Mouse (Mus musculus): ENCODE measurements around the gene Itgb7. TPM values are rescaled to one million over a fixed set of nuclear protein-coding genes. Genes with fewer than 3 reads are reported as not detected.
A peak's percentile ranks its signal among the peaks of the same experiment; 100 is the strongest.

Gene Itgb7
- total and polyA plus RNA-seq, 2 experiments, result 1.8 to 2.2 TPM

DNA sequence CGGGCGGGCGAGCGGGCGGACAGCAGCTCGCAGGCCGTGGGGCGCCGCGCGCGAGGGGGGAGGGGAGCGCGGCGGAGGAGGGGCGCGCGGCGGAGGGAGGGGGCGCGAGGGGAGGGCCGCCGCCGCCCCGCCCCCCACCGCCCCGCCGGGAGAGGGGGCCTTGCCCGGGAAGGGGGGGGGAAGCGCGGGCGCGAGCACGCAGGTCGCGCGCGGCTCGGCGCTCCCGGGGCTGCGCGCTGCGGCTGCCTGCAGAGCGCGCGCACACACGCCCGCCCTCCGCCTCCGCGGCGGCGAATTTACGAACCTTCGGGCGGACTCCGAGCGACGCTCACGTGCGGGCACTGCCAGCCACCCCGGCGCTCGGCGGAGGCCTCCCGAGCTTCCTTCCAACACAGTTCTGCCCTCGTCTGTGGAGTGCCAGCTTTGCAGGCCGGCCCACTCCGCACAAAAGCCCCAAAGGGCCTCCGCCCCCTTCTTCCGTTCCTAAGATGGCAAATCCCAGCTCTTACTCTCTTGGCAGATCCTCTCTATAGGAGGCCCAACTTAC lies 27.8 kb downstream of the Itgb7 start:
- H3K27ac ChIP-seq (replicated peaks; ENCODE audit: insufficient read depth, low read depth, low read length), result peak overlapping the region; percentile 94
- DNase-seq (ENCODE audit: extremely low read depth, low read depth, low spot score), result peak; percentile 63
- peak overlapping the region; percentile 98 for H3K4me3 ChIP-seq (ENCODE audit: insufficient read depth, low read depth, low read length)
- peaks cover 10% of the 10 kb centered on the region; the same call in 1 of the 2 replicates for H3K79me2 ChIP-seq (ENCODE audit: control insufficient read depth, insufficient read depth, low read length)
- TF ChIP-seq POLR2A (IDR thresholded peaks at IDR 0.05; ENCODE audit: extremely low read depth, insufficient read depth, low read length), result no peak
- TF ChIP-seq CTCF (IDR thresholded peaks at IDR 0.05; ENCODE audit: low read depth, low read length), result no peak
- peak overlapping the region; percentile 99 for H3K9ac ChIP-seq (ENCODE audit: low read depth, low read length)
- H3K4me1 ChIP-seq (ENCODE audit: control insufficient read depth, insufficient read depth, low read length), result peaks cover 18% of the 10 kb centered on the region
- H3K27me3 ChIP-seq (ENCODE audit: control insufficient read depth, insufficient read depth, low read length), result no peaks in the 10 kb centered on the region
- H3K36me3 ChIP-seq (ENCODE audit: control insufficient read depth, insufficient read depth, low read length), result peaks cover 29% of the 10 kb centered on the region
- WGBS, result 1% methylated on average over 44 of the region's 72 CpGs

DNA sequence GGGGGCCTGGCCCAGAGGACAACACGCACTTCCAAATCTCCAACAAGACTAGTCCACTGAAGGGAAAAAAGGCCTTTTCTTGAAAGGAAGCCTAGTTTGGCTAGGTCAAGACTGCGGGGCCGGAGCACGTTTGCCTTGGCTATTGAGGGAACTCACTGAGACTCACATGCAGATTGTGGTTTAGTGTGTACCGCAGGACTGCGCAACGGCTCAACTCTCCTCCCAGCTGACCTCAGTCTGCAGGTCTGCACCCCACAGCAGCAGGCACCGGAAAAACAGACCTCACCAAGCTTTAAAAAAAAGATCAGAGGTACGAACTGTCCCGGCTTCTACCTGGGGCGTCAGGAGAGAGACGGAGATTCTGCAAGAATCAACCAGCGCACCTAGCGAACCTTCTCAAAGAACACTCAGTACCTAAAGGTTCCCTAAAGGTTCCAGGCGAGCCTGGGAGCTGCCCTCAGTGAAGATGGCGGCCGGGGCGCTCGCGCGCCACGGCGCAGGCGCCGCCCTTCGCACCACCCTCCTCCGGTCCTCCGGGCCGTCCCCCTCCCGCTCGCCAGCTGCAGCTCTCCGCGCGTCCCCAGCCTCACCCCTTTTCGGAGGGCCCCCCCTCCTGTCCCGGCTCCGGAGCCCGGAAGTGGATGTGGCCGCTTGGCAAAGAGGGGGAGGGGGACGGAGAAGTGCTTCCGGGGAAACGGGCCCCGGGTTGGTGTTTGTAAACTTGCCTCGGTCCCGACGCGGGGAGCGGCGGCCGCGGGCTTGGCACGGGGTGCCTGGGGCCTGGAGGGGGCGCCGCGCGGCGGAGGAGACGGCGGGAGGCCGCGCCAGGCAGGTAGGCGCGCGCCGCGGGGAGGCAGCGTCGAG lies 28.5 kb downstream of the Itgb7 start, which contains the start of gene Zfp740:
Gene Zfp740, plus strand, starts transcription at position 279 of the 864 bp plus-strand sequence.
- 1% methylated on average over 61 of the region's 68 CpGs for WGBS
- Histone ChIP-seq H3K4me1 (ENCODE audit: control insufficient read depth, insufficient read depth, low read length) (peaks cover 18% of the 10 kb centered on the region), H3K36me3 (ENCODE audit: control insufficient read depth, insufficient read depth, low read length) (peaks cover 23% of the 10 kb centered on the region), H3K79me2 (ENCODE audit: control insufficient read depth, insufficient read depth, low read length) (peaks cover 10% of the 10 kb centered on the region; the same call in 1 of the 2 replicates), H3K27ac (replicated peaks; ENCODE audit: insufficient read depth, low read depth, low read length) (peak within 1 kb of the TSS; percentile 94), H3K27me3 (ENCODE audit: control insufficient read depth, insufficient read depth, low read length) (no peaks in the 10 kb centered on the region), H3K9ac (ENCODE audit: low read depth, low read length) (peak within 1 kb of the TSS; percentile 99), H3K4me3 (ENCODE audit: insufficient read depth, low read depth, low read length) (peak within 1 kb of the TSS; percentile 98)
- TF ChIP-seq CTCF (IDR thresholded peaks at IDR 0.05; ENCODE audit: low read depth, low read length) (no peak), POLR2A (IDR thresholded peaks at IDR 0.05; ENCODE audit: extremely low read depth, insufficient read depth, low read length) (peak; percentile 27; the same call in 1 of the 2 replicates)
- DNase-seq (ENCODE audit: extremely low read depth, low read depth, low spot score), result peak; percentile 85

DNA sequence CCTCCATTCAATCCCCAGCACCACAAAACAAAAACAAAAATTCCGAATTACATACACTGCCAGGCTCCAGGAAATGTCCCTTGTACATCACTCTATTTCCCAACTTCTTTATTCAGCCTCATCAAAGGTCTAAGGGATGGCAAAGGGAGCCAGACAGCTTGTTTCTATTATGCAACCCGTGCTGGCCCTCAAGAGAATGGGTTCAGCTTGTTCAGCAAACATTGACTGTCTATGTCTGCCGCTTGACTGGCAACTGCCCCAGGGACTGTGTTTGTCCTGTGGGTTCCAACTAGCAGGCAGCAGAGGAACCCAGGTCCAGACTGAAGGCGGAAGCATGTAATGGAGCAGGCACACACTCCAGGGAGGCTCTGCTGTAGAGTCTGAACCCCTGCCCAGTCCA lies 32.9 kb downstream of the Itgb7 start:
- WGBS, result 24% methylated on average over 4 of the region's 4 CpGs
- no peaks in the 10 kb centered on the region for H3K36me3 ChIP-seq (ENCODE audit: control insufficient read depth, insufficient read depth, low read length)
- peak; percentile 100 for DNase-seq (ENCODE audit: extremely low read depth, low read depth, low spot score)

DNA sequence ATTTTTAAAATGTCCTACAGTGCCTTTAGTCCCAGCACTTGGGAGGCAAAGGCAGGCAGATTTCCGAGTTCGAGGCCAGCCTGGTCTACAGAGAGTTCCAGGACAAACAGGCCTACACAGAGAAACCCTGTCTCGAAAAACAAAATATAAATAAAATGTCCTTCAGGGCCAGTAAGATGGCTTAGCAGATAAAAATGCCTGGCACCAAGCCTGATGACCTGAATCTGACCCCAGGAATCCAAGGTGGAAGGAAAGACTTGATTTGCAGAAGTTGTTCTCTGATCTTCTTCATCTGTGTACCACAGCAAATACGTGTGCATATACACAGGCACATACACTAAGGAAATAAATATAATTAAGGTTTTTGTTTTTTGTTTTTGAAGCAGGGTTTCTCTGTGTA lies 36.4 kb downstream of the Itgb7 start:
- Histone ChIP-seq H3K36me3 (ENCODE audit: control insufficient read depth, insufficient read depth, low read length) (no peaks in the 10 kb centered on the region), H3K79me2 (ENCODE audit: control insufficient read depth, insufficient read depth, low read length) (no peaks in the 10 kb centered on the region), H3K27ac (replicated peaks; ENCODE audit: insufficient read depth, low read depth, low read length) (no peak overlapping the region), H3K27me3 (ENCODE audit: control insufficient read depth, insufficient read depth, low read length) (no peaks in the 10 kb centered on the region), H3K9ac (ENCODE audit: low read depth, low read length) (no peak overlapping the region), H3K4me3 (ENCODE audit: insufficient read depth, low read depth, low read length) (no peak overlapping the region), H3K4me1 (ENCODE audit: control insufficient read depth, insufficient read depth, low read length) (peaks cover 39% of the 10 kb centered on the region)
- TF ChIP-seq POLR2A (IDR thresholded peaks at IDR 0.05; ENCODE audit: extremely low read depth, insufficient read depth, low read length), result no peak
- TF ChIP-seq CTCF (IDR thresholded peaks at IDR 0.05; ENCODE audit: low read depth, low read length), result no peak
- DNase-seq (ENCODE audit: extremely low read depth, low read depth, low spot score), result no peak
- WGBS, result 50% methylated on average over 4 of the region's 4 CpGs

More for the DNA sequence above, 32.9 kb downstream of the Itgb7 start:
- Histone ChIP-seq H3K4me3 (ENCODE audit: insufficient read depth, low read depth, low read length) (no peak overlapping the region), H3K27me3 (ENCODE audit: control insufficient read depth, insufficient read depth, low read length) (no peaks in the 10 kb centered on the region), H3K27ac (replicated peaks; ENCODE audit: insufficient read depth, low read depth, low read length) (peak overlapping the region; percentile 14), H3K4me1 (ENCODE audit: control insufficient read depth, insufficient read depth, low read length) (peaks cover 23% of the 10 kb centered on the region), H3K9ac (ENCODE audit: low read depth, low read length) (no peak overlapping the region), H3K79me2 (ENCODE audit: control insufficient read depth, insufficient read depth, low read length) (no peaks in the 10 kb centered on the region)
- TF ChIP-seq CTCF (IDR thresholded peaks at IDR 0.05; ENCODE audit: low read depth, low read length), result no peak
- TF ChIP-seq POLR2A (IDR thresholded peaks at IDR 0.05; ENCODE audit: extremely low read depth, insufficient read depth, low read length), result no peak

DNA sequence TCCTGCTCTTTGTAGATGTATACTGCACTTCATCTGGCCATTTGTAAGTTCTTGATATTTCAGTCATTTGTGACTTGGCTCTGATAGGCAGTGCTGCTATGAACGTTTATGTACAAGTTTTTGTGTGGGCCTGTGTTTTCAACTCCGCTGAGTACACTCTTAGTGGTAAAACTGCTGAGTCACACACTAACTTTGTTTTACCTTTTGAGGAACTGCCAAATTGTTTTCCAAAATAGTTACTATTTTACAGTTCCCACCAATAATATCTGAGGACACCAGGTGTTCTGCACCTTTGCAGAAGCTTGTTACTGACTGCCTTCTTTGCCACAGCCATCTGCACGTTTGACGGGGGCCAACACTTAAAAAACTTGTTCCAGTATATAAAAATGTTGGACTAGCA lies 37.3 kb downstream of the Itgb7 start:
- H3K4me3 ChIP-seq (ENCODE audit: insufficient read depth, low read depth, low read length), result no peak overlapping the region
- peaks cover 45% of the 10 kb centered on the region for H3K4me1 ChIP-seq (ENCODE audit: control insufficient read depth, insufficient read depth, low read length)
- H3K27ac ChIP-seq (replicated peaks; ENCODE audit: insufficient read depth, low read depth, low read length), result peak overlapping the region; percentile 61
- no peak for TF ChIP-seq POLR2A (IDR thresholded peaks at IDR 0.05; ENCODE audit: extremely low read depth, insufficient read depth, low read length)
- TF ChIP-seq CTCF (IDR thresholded peaks at IDR 0.05; ENCODE audit: low read depth, low read length), result no peak
- WGBS, result 12% methylated on average over 4 of the region's 4 CpGs
- H3K27me3 ChIP-seq (ENCODE audit: control insufficient read depth, insufficient read depth, low read length), result no peaks in the 10 kb centered on the region
- no peaks in the 10 kb centered on the region for H3K36me3 ChIP-seq (ENCODE audit: control insufficient read depth, insufficient read depth, low read length)
- no peak overlapping the region for H3K9ac ChIP-seq (ENCODE audit: low read depth, low read length)
- H3K79me2 ChIP-seq (ENCODE audit: control insufficient read depth, insufficient read depth, low read length), result no peaks in the 10 kb centered on the region
- DNase-seq (ENCODE audit: extremely low read depth, low read depth, low spot score), result peak; percentile 80
